ENCODE assay signal across 13 mouse cellular contexts in the genomic region with DNA sequence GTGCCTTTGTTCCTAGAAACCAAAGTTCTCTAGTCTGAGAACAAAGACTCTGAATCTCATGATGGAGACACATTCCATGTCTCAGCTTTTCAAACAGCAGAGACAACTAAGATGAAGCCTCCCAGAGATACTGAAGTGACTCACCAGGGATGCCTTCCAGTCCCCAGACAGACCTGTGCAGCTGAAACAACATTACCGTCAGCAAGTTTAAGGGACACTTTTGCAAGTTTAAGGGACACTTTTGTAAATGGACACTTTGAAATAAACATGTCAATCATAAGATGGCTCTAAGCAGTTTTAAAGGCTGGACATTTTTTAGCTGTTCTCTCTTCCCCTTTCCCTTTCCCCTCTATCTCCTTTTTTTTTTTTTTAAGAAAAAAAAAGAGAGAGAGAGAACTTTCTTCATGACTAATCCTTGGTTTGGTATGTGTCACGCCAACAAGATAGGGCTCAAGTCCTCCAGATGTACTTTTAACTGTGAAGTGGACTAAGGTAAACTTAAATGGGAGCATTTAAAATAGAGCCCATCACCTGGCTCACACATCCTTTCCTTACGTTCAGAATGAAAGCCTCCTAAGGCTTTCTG. TPM values are rescaled to one million over a fixed set of nuclear protein-coding genes. Genes with fewer than 3 reads are reported as not detected.
A peak's percentile ranks its signal among the peaks of the same experiment; 100 is the strongest.
DNase-seq lines count a peak whose midpoint lies in the region; ATAC-seq and TF ChIP-seq lines count a peak whose summit lies in the region.
"Had no signal": no experiment of that assay in that cellular context is flagged by ENCODE, and none has a peak within 500 bp of the region (broad histone marks: within the 10 kb centered on the region; RNA-seq: fewer than 3 reads in every experiment).

No protein-coding gene starts in this region.

- H3K9me3 ChIP-seq in heart, embryonic 11.5 days (replicated peaks; ENCODE audit: control insufficient read depth, low read length) = no peaks in the 10 kb centered on the region
- H3K9me3 ChIP-seq in liver, embryonic 13.5 days (replicated peaks) = no peaks in the 10 kb centered on the region
- no peaks in the 10 kb centered on the region for H3K9me3 ChIP-seq in CH12.LX (replicated peaks; ENCODE audit: low read length)
- H3K9me3 ChIP-seq in heart, postnatal 0 days (replicated peaks; ENCODE audit: control insufficient read depth, low read length) = no peaks in the 10 kb centered on the region

- H3K27ac ChIP-seq in heart, embryonic 11.5 days (ENCODE audit: low read depth, low read length) = no peak overlapping the region
- H3K27ac ChIP-seq in liver, embryonic 13.5 days = no peak overlapping the region
- H3K27ac ChIP-seq in CH12.LX (ENCODE audit: insufficient read depth, low read depth) = no peak overlapping the region
- peak overlapping the region; percentile 48; the same call in 1 of the 2 replicates for H3K27ac ChIP-seq in heart, postnatal 0 days (ENCODE audit: low read depth)
- H3K27ac ChIP-seq in left cerebral cortex, adult 2 months = no peak overlapping the region
- H3K27ac ChIP-seq: hindbrain, embryonic 14.5 days had no signal

- TF ChIP-seq EP300 in CH12.LX (IDR thresholded peaks at IDR 0.05; ENCODE audit: low read length) = 0 out of 2 replicates have a peak, but pooled peaks have one; percentile 51
- TF ChIP-seq EP300 in heart, postnatal 0 days (IDR thresholded peaks at IDR 0.05; ENCODE audit: low read depth) = no peak

- peak overlapping the region; percentile 56 for H3K4me2 ChIP-seq in heart, embryonic 11.5 days
- 0 out of 2 replicates have a peak overlapping the region, but pooled peaks have one; percentile 28 for H3K4me2 ChIP-seq in liver, embryonic 13.5 days
- peak overlapping the region; percentile 12; the same call in 1 of the 2 replicates for H3K4me2 ChIP-seq in CH12.LX (ENCODE audit: insufficient read depth, low read depth, poor library complexity, severe bottlenecking)
- H3K4me2 ChIP-seq in heart, postnatal 0 days (ENCODE audit: low read depth, low read length) = peak overlapping the region; percentile 55
- H3K4me2 ChIP-seq: hindbrain, embryonic 14.5 days had no signal

- no peak for DNase-seq in heart, adult 18-20 months
- no peak for DNase-seq in liver, embryonic 13.5 days
- no peak for DNase-seq in liver
- peak; percentile 35 for DNase-seq in CH12.LX (ENCODE audit: extremely low read depth)
- peak; percentile 9 for DNase-seq in heart, postnatal 0 days (ENCODE audit: low spot score)
- DNase-seq in cerebellum, adult 11 months = no peak
- no peak for DNase-seq in left cerebral cortex, adult 2 months (ENCODE audit: extremely low spot score in 1 of 2, low spot score in 2 of 2)
- DNase-seq: adrenal gland, postnatal 10 days; cerebellum, adult 11-12 months; right cerebral cortex, postnatal 4 days; thymus, postnatal 4 days had no signal

- no peaks in the 10 kb centered on the region for H3K36me3 ChIP-seq in heart, embryonic 11.5 days (ENCODE audit: control insufficient read depth, insufficient read depth, low read length)
- no peaks in the 10 kb centered on the region for H3K36me3 ChIP-seq in liver, embryonic 13.5 days
- no peaks in the 10 kb centered on the region for H3K36me3 ChIP-seq in CH12.LX (replicated peaks in 1 of 2; ENCODE audit: control insufficient read depth in 1 of 2, insufficient read depth in 1 of 2, low read length in 1 of 2)
- H3K36me3 ChIP-seq in heart, postnatal 0 days (replicated peaks; ENCODE audit: control insufficient read depth, insufficient read depth, low read length) = 0 out of 2 replicates have a peak, but pooled peaks cover 3% of the 10 kb centered on the region

- in situ Hi-C loops in CH12.LX (cut with MboI; ENCODE audit: low pct_ligation_motif_present, low pct_unique_long_range_greater_than_20kb, low sequenced_read_pairs) = loop anchor here (10.0 kb wide), 1 partner anchor 55 kb away; no protein-coding TSS in a partner anchor

- no peak for ATAC-seq in heart, embryonic 11.5 days (replicated peaks; ENCODE audit: insufficient number of reproducible peaks, low FRiP score, low TSS enrichment)
- ATAC-seq in liver, embryonic 13.5 days (ENCODE audit: low read depth) = no peak
- ATAC-seq in heart, postnatal 0 days (ENCODE audit: insufficient read depth, low read depth) = no peak

- peaks cover 4% of the 10 kb centered on the region; the same call in 1 of the 2 replicates for H3K4me1 ChIP-seq in heart, embryonic 11.5 days (ENCODE audit: control insufficient read depth, insufficient read depth, low read length)
- H3K4me1 ChIP-seq in liver, embryonic 13.5 days (replicated peaks) = peaks cover 3% of the 10 kb centered on the region; the same call in 1 of the 2 replicates
- H3K4me1 ChIP-seq in CH12.LX (ENCODE audit: control insufficient read depth in 1 of 2, insufficient read depth in 2 of 2) = peaks cover 0 to 27% of the 10 kb centered on the region in 2 experiments; a peak in 2 of 4 replicates
- 0 out of 2 replicates have a peak, but pooled peaks cover 3% of the 10 kb centered on the region for H3K4me1 ChIP-seq in heart, postnatal 0 days (ENCODE audit: control insufficient read depth, insufficient read depth)

- 21% methylated on average over 3 of the region's 3 CpGs for WGBS in heart, embryonic 11.5 days (ENCODE audit: insufficient replicate concordance)
- WGBS in liver, embryonic 13.5 days (ENCODE audit: insufficient replicate concordance) = 36% methylated on average over 3 of the region's 3 CpGs
- WGBS in heart, postnatal 0 days = 33% methylated on average over 3 of the region's 3 CpGs

- H3K9ac ChIP-seq in heart, embryonic 11.5 days (ENCODE audit: low read depth, low read length) = no peak overlapping the region
- H3K9ac ChIP-seq in liver, embryonic 13.5 days = no peak overlapping the region
- no peak overlapping the region for H3K9ac ChIP-seq in CH12.LX (ENCODE audit: insufficient read depth, low read depth)
- H3K9ac ChIP-seq in heart, postnatal 0 days (replicated peaks; ENCODE audit: low read depth, low read length) = no peak overlapping the region; the same call in 1 of the 2 replicates
- H3K9ac ChIP-seq: hindbrain, embryonic 14.5 days had no signal

- intact Hi-C loops in left cerebral cortex, adult 2 months (cut with DNase I) = no loop called here

- H3K79me2 ChIP-seq in CH12.LX (replicated peaks; ENCODE audit: control insufficient read depth, extremely low read depth, insufficient read depth, poor library complexity, severe bottlenecking) = no peaks in the 10 kb centered on the region

- no peaks in the 10 kb centered on the region for H3K27me3 ChIP-seq in heart, embryonic 11.5 days (ENCODE audit: control insufficient read depth, insufficient read depth, low read length)
- H3K27me3 ChIP-seq in liver, embryonic 13.5 days = no peaks in the 10 kb centered on the region
- no peaks in the 10 kb centered on the region for H3K27me3 ChIP-seq in CH12.LX (replicated peaks)
- no peaks in the 10 kb centered on the region for H3K27me3 ChIP-seq in heart, postnatal 0 days (ENCODE audit: control insufficient read depth, insufficient read depth, low read length)

- dilution Hi-C loops in CH12.LX (cut with MboI; ENCODE audit: extremely low pct_ligation_motif_present, extremely low pct_unique_long_range_greater_than_20kb, low sequenced_read_pairs) = no loop called here

- TF ChIP-seq POLR2A in CH12.LX (IDR thresholded peaks at IDR 0.05; ENCODE audit: low read depth, low read length) = no peak

- peak overlapping the region; percentile 35 for H3K4me3 ChIP-seq in heart, embryonic 11.5 days (ENCODE audit: low read depth, low read length)
- no peak overlapping the region for H3K4me3 ChIP-seq in liver, embryonic 13.5 days (replicated peaks)
- H3K4me3 ChIP-seq in CH12.LX (replicated peaks in 1 of 3; ENCODE audit: low read depth in 2 of 3, low read length in 2 of 3, poor library complexity in 1 of 3) = no peak overlapping the region
- H3K4me3 ChIP-seq in heart, postnatal 0 days (ENCODE audit: low read depth, low read length) = peak overlapping the region; percentile 43
- no peak overlapping the region for H3K4me3 ChIP-seq in left cerebral cortex, adult 2 months

- no peak for TF ChIP-seq CTCF in CH12.LX (conservative IDR thresholded peaks at IDR 0.05 in 1 of 2, IDR thresholded peaks at IDR 0.05 in 1 of 2; ENCODE audit: low read depth in 2 of 2, low read length in 2 of 2)
- TF ChIP-seq CTCF in heart, postnatal 0 days (IDR thresholded peaks at IDR 0.05; ENCODE audit: low read depth) = no peak
- TF ChIP-seq CTCF in left cerebral cortex, adult 2 months (IDR thresholded peaks at IDR 0.05) = no peak

- no peak for TF ChIP-seq RAD21 in CH12.LX (IDR thresholded peaks at IDR 0.05; ENCODE audit: low read depth, low read length)

RNA-seq across cellular contexts. Expression of a gene that starts 3.6 kb away (rescaled TPM):
- polyA plus RNA-seq in heart, embryonic 11.5 days (2014; fragmentation: Nextera tagmentation; extraction: Ambion mirVana) = 22.9 and 23.1 TPM in 2 replicates
- 10 to 100 TPM; 31.2 to 41.1 TPM for total RNA-seq in heart, adult 18-20 months (2021)
- 2.1 and 2.3 TPM in 2 replicates for polyA plus RNA-seq in liver, embryonic 13.5 days (2015; fragmentation: Nextera tagmentation; extraction: Ambion mirVana)
- 0.04 and 0.08 TPM in 2 replicates for total RNA-seq in CH12.LX (2012; rRNA removed)
- total RNA-seq in CH12.LX (2014; rRNA removed) = 0.08 TPM in 2 replicates
- polyA plus RNA-seq in CH12.LX (2012; ENCODE audit: insufficient read length, low read depth) = 0.07 TPM in 1 of 2 replicates, not detected in the other
- total RNA-seq in heart, postnatal 0 days (2014; rRNA removed; ENCODE audit: low replicate concordance) = 106 and 120 TPM in 2 replicates
- 21.1 and 21.2 TPM in 2 replicates for polyA plus RNA-seq in heart, postnatal 0 days (2015; fragmentation: Nextera tagmentation; extraction: Ambion mirVana)
- 1 to 10 TPM; 5.0 to 5.2 TPM for total RNA-seq in left cerebral cortex, adult 2 months (2021)

RNA-seq across cellular contexts. Expression of a gene that starts 31.8 kb away (rescaled TPM):
- polyA plus RNA-seq in heart, embryonic 11.5 days (2014; fragmentation: Nextera tagmentation; extraction: Ambion mirVana) = 18.5 and 19.2 TPM in 2 replicates
- total RNA-seq in heart, adult 18-20 months (2021) = 10 to 100 TPM; 42.3 to 44.8 TPM
- polyA plus RNA-seq in liver, embryonic 13.5 days (2015; fragmentation: Nextera tagmentation; extraction: Ambion mirVana) = 1.3 and 1.9 TPM in 2 replicates
- total RNA-seq in CH12.LX (2012; rRNA removed) (not detected in 2 replicates), CH12.LX (2014; rRNA removed) (not detected in 2 replicates)
- polyA plus RNA-seq in CH12.LX (2012; ENCODE audit: insufficient read length, low read depth) = not detected in 2 replicates
- 50.6 and 52.6 TPM in 2 replicates for total RNA-seq in heart, postnatal 0 days (2014; rRNA removed; ENCODE audit: low replicate concordance)
- 15.6 and 16.5 TPM in 2 replicates for polyA plus RNA-seq in heart, postnatal 0 days (2015; fragmentation: Nextera tagmentation; extraction: Ambion mirVana)
- 10 to 100 TPM; 12.3 to 13.0 TPM for total RNA-seq in left cerebral cortex, adult 2 months (2021)

RNA-seq across cellular contexts. Expression of a gene that starts 44.6 kb away (rescaled TPM):
- 1.2 and 1.7 TPM in 2 replicates for polyA plus RNA-seq in heart, embryonic 11.5 days (2014; fragmentation: Nextera tagmentation; extraction: Ambion mirVana)
- total RNA-seq in heart, adult 18-20 months (2021) = 1 to 10 TPM; 1.3 to 1.5 TPM
- polyA plus RNA-seq in liver, embryonic 13.5 days (2015; fragmentation: Nextera tagmentation; extraction: Ambion mirVana) = not detected in 2 replicates
- total RNA-seq in CH12.LX (2012; rRNA removed) = not detected in 2 replicates
- total RNA-seq in CH12.LX (2014; rRNA removed) = not detected in 2 replicates
- polyA plus RNA-seq in CH12.LX (2012; ENCODE audit: insufficient read length, low read depth) = not detected in 2 replicates
- 0.31 and 4.4 TPM in 2 replicates for total RNA-seq in heart, postnatal 0 days (2014; rRNA removed; ENCODE audit: low replicate concordance)
- 0.14 and 0.43 TPM in 2 replicates for polyA plus RNA-seq in heart, postnatal 0 days (2015; fragmentation: Nextera tagmentation; extraction: Ambion mirVana)
- 10 to 100 TPM; 33.7 to 34.9 TPM for total RNA-seq in left cerebral cortex, adult 2 months (2021)

Comparison
In these comparisons a context has a peak if more than half of its experiments do, and no peak if none do; other contexts are left out.
1. DNase-seq: peak in CH12.LX (single experiment) and heart, postnatal 0 days (single experiment); none in heart, adult 18-20 months (0 of 2), liver, embryonic 13.5 days (single experiment), liver (single experiment), cerebellum, adult 11 months (single experiment) and left cerebral cortex, adult 2 months (0 of 2).
2. H3K4me3 ChIP-seq: peak in heart, embryonic 11.5 days (single experiment) and heart, postnatal 0 days (single experiment); none in liver, embryonic 13.5 days (single experiment), CH12.LX (0 of 3) and left cerebral cortex, adult 2 months (single experiment).
3. RNA of a gene that starts 3.6 kb away (total RNA-seq): 106 to 120 TPM in heart, postnatal 0 days, 31.2 to 41.1 TPM in heart, adult 18-20 months and 5.0 to 5.2 TPM in left cerebral cortex, adult 2 months; 0.04 to 0.08 TPM in CH12.LX; every median in the first group is over 4 times any median in the second.
4. RNA of a gene that starts 31.8 kb away (total RNA-seq): 50.6 to 52.6 TPM in heart, postnatal 0 days, 42.3 to 44.8 TPM in heart, adult 18-20 months and 12.3 to 13.0 TPM in left cerebral cortex, adult 2 months; not detected in CH12.LX; every median in the first group is over 10 times any median in the second.
5. Peak in every context shown above with its lines, with median percentiles within 50 percentile points of each other: H3K4me2 ChIP-seq.